Mouse (Mus musculus): Measurements from ENCODE around the gene Rims1.

The Rims1 gene

GRCm38 (mm10) chr1:22353687-22354086 lies 452.1 kb downstream of the Rims1 start:
- no peak for DNase-seq (ENCODE audit: low spot score)

DNA sequence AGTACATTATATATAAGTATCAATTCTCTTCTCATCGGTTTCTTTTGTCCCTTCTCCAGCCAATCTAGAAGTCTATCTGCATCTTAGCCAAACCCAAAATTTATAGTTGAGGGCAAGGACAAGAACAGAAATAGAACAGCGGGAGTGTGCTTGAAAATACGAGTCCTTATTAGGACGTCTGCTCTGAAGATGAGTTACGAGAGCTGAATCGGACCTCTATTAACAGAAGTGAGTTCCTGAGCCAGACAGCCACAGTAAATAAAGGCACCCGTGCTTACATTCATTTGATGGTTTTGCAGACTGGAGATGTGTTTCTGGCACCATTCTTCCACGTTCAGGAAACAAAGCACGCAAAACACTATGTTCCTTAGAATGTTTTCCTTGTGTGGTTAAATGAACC lies 466.9 kb downstream of the Rims1 start:
- no peak for DNase-seq (ENCODE audit: low spot score)

DNA sequence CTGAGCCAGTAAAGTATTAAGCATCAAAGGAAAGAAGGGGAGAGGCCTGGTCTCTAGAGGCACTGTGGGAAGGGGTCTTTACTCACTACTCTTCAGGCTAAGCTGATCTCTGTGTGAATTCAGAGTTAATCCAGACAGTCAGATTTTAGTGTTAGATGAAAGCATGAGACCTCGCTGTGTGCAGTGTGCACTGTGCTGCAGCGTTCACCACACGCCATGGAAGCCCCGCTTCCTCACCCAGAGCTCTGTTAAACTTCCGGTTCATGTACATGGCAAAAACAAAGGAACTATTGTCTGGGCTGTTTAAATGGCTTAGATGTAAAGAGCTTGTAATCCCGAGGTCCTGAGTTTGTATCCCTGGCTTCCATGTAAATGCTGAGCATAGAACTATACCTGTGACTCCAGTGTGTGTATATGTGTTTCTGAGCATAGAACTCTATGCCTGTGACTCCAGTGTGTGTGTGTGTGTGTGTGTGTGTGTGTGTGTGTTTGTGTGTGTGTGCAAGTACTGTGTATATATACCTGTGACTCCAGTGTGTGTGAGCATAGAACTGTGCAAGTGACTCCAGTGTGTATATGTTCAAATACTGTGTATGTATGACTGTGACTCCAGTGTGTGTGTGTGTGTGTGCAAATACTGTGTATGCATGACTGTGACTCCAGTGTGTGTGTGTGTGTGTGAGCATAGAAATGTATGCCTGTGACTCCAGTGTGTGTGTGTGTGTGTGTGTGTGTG lies 484.7 kb downstream of the Rims1 start:
- DNase-seq (ENCODE audit: low spot score) = no peak

- no peak for DNase-seq (ENCODE audit: low spot score)
These were observed 490.3 kb downstream of the Rims1 start for GRCm38 (mm10) chr1:22315537-22315936.

GRCm38 (mm10) chr1:22311471-22311870 lies 494.3 kb downstream of the Rims1 start:
- DNase-seq (ENCODE audit: low spot score) = no peak

GRCm38 (mm10) chr1:22306519-22306918 lies 499.3 kb downstream of the Rims1 start:
- no peak for DNase-seq (ENCODE audit: low spot score)

- DNase-seq (ENCODE audit: low spot score) = no peak
These were observed 499.9 kb downstream of the Rims1 start for GRCm38 (mm10) chr1:22305932-22306331.

- no peak for DNase-seq (ENCODE audit: low spot score)
These were observed 511.8 kb downstream of the Rims1 start for GRCm38 (mm10) chr1:22293953-22294352.

- no peak for DNase-seq (ENCODE audit: low spot score)
These were observed 512.5 kb downstream of the Rims1 start for GRCm38 (mm10) chr1:22293310-22293709.

GRCm38 (mm10) chr1:22286807-22287206 lies 519.0 kb downstream of the Rims1 start:
- no peak for DNase-seq (ENCODE audit: low spot score)

DNA sequence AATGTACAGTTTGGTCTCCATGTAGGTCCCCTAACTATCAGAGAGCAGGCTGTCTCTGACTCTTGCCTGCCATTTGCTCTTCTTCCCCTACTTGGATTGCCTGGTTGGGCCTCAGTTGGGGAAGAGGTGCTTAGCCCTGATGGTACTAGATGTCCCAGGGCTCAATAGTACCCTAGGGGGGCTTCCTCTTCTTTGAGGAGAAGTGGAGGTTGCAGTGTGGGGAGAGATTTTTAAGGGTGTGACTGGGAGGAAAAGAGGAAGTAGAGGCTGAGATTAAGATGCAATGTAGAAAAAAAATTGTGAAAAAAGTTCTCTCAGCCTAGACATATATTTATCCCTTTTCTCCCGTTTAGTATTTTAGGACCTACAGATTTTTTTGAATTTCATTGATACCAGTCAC lies 525.8 kb downstream of the Rims1 start:
- no peak for DNase-seq (ENCODE audit: low spot score)

GRCm38 (mm10) chr1:22274081-22274480 lies 531.7 kb downstream of the Rims1 start:
- DNase-seq (ENCODE audit: low spot score) = no peak

DNA sequence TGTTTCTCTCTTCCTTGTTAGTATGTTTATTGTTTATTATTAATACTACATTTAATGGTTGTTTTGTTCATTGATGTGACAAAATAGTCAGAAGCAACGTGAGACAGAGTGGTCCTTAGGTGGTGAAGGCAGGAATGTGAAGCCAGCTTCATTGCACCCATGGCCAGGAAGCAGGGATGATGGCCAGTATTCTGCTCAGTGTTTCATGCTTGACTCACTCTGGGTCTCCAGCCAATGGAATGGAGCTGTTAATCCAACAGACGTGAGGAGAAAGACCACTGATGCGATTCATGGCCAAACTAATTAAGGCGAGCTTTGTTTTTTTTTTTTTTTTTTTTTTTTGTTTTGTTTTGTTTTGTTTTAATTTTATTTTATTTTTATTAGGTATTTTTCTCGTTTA lies 535.7 kb downstream of the Rims1 start:
- no peak for DNase-seq (ENCODE audit: low spot score)

DNA sequence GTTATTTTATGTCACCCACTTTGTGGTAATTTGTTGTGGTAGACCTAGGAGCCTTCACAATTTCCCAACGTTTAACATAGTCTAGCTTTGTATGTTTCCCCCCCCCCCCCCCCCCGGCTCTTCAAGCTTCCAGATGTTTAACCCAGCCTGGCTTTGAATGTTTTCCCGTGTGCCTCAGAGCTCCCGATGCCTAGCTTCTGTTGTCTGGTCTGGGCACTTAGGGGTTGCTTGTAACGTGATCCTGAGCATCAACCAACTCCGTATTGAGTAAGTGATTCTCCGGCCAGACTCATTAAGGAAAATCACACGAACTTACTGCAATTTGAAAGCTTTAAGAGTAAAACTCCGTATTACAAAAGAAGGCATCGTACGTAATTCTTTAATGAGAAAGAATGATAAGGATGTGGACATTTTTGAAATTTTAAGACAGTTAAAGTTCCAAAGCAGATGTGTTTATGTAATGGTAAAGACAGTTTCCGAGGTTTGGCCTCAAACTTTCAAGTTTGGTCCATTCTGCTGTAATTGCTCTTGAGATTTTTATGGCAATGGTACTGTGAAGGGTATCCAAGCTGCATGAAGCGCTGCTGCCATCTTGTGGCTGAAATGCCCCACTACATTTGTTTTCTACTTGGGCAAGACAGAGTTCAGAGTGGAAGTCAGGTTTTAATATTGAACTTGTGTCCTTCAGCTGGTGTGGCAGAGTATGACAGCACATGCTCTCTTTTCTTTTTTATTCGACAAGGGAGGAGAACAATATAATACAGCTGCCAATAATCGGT lies 537.0 kb downstream of the Rims1 start:
- DNase-seq (ENCODE audit: low spot score) = peak; percentile 76

- no peak for DNase-seq (ENCODE audit: low spot score)
These were observed 539.3 kb downstream of the Rims1 start for GRCm38 (mm10) chr1:22266491-22266890.

DNA sequence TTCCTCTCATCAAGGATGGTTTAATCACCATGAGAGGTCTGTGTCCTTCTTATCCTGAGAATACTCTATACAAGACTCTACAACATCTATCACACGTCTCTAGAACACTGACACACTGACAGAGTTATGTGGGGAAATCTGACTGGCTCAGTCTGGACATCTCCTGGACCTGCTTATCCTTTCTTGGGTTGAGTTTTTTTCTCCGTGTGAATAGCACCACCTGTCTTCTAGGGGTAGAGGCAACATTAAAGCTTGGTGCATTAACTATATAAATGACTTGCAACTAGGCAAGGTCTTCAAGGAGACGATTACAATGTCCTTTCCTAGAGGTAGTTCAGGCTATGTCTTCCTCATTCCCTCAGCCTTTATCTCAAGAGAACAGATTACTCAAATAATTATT lies 540.3 kb downstream of the Rims1 start:
- DNase-seq (ENCODE audit: low spot score) = no peak

GRCm38 (mm10) chr1:22262169-22262950 lies 543.4 kb downstream of the Rims1 start:
- no peak for DNase-seq (ENCODE audit: low spot score)

DNA sequence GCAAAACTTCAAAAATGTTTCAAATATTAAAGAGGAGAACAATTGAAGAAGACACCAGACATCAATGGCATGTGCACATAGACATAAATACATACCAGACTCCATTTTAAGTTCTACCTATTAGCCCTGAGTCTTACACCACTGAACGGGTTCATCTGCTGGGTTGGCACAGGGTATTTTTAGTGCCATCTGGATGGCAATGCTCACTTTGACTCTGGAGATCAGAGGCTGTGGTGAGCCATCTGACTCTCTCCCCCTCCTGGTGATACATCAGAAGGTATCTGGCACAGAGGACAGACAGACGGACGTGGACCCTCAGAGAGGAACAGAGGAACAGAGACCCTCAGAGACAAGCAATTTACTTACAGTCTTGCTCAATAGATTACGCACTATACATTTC lies 544.1 kb downstream of the Rims1 start:
- DNase-seq (ENCODE audit: low spot score) = no peak

DNA sequence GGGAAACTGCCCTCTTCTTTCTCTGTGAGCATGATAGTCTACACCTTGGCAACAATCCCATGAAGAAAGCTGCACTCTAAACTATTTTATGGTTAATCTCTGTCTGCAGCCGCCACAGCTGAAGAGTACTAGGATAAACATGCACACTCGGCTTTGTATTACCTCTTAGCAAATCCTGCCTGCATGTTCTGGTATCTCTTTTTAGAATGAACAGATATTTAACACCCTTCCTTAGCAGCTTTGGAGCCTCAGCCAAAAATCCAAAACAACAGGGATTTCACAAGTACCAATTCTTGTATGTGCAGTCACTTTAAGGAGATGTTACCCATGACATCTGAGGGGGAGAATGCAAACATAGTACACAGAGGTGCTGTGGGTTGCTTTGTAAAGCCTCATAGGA lies 545.5 kb downstream of the Rims1 start:
- DNase-seq (ENCODE audit: low spot score) = no peak

DNA sequence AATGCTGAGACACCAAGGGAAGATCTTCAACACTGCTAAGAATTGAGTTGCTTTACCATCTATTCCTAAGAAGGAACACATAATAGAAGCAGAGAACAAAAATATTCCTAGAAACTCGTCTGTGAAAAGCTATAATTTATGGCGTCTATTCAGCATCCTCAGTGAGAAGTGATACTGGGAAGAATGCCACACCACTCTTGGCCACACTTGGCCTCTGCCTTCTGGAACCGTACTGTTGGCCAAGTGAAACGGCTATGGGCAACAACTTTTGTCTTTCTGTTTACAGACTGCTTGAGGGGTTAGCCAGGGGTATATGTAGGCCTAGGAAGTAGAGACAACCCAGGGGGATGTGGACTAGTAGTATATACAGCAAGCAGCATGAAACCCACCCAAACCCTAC lies 547.4 kb downstream of the Rims1 start:
- DNase-seq (ENCODE audit: low spot score) = no peak

DNA sequence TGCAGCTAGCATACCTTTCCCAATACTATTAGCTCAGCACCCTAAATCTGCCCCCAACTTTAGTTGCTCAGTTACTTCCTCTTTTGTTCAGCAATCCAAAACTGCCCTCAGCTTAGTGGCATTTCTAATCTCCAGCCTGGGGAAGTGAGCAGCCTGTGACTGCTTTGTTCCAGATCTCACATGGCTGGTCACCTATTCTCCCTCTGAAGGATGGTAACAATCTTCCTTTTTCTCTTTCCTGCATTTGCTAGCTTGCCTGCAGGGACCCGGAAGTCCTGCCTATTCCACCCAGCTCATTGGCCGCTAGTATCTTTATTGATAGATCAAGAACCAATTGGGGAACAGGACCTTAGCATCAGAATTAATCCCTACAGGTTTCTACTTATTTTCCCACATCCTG lies 551.5 kb downstream of the Rims1 start:
- DNase-seq (ENCODE audit: low spot score) = no peak

DNA sequence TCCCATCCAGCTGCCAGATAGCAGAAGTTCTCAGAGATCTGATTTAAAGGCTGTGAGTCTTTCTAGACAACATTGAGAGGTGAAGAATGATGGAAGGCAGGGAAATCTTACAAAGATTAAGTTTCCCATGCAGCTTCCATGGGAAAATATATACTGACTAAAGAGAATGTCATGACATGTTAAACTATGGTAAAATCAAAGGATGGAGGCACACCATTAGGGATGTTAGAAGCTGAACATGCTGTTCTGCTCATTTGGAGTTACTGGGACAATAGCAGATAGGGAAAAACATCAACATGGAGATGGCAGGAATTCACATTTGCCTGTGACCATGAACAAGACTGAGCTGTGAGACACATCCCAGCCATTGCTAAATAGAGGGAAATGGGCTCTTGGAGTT lies 552.9 kb downstream of the Rims1 start:
- no peak for DNase-seq (ENCODE audit: low spot score)

DNA sequence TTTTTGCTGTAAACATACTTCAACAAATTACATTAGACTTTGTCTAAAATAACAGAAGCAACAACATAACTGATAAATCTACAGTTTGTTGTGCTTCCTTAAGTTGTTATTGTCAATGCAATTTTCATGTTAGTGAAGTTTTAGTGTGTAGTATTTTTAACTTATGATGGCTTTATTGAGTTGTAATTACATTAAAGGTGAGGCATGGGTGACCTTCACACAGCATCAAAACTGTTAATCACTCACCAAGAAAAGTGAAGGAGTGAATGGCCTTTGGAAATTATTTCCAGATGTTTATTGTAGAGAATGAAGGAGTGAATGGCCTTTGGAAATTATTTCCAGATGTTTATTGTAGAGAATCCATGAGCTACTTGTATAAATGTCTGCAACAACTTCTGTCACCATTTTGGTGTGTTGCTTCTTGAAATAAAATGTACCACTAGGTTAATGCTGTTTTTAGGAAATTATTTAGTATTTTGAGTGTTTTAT lies 556.9 kb downstream of the Rims1 start:
- DNase-seq (ENCODE audit: low spot score) = no peak
